Mouse (Mus musculus) left cerebral cortex, adult 2 months (tissue): ENCODE measurements around the gene Ctnna3. TPM values are rescaled to one million over a fixed set of nuclear protein-coding genes. Genes with fewer than 3 reads are reported as not detected.
"Not testable (repeated sequence)": the region's sequence is repeated elsewhere in the genome, so short reads cannot be mapped to it uniquely, and the experiment has no call there.

Experiments
- DNase-seq, 2 experiments: peaks; one replicate each; pipeline ENCODE4 v3.0.0; 2021 to 2022; ENCODE audit warnings: low spot score in 2 of 2, mixed read lengths in 1 of 2; ENCODE audit errors: extremely low spot score in 1 of 2
- H3K27ac ChIP-seq: fragments of 200-600 bp; 2 replicates; pipeline ENCODE4 v1.8.1; 2022
- H3K4me3 ChIP-seq: fragments of 200-600 bp; 2 replicates; pipeline ENCODE4 v1.8.1; 2022
- CTCF ChIP-seq: fragments of 200-600 bp; IDR thresholded peaks from 2 replicates; pipeline ENCODE4 v1.8.1; 2022; ENCODE audit warnings: antibody characterized with exemption, mild to moderate bottlenecking, moderate library complexity
- intact Hi-C: fragments of 180-260 bp; cut with DNase I; formaldehyde crosslinking; loops from one replicate; pipeline ENCODE4 v1.15.1; 2025
- total RNA-seq, 2 experiments: library from RNA; stranded (reverse); gene quantifications; 2 replicates each; pipeline ENCODE4 v1.2.3; 2021

Ctnna3 gene
- total RNA-seq, 2 experiments from 2014 or later, result 2.1 to 2.2 TPM

- intact Hi-C loops, result loop anchor here (10.0 kb wide), 1 partner anchor 503 kb away; no protein-coding TSS in a partner anchor
- H3K27ac ChIP-seq, result no peak overlapping the region
- peak; percentile 26 to 51 for DNase-seq
- TF ChIP-seq CTCF, result no peak
- H3K4me3 ChIP-seq, result no peak overlapping the region
Observed at GRCm38 (mm10) chr10:64588116-64588515, 1158.2 kb downstream of the Ctnna3 start.

DNA sequence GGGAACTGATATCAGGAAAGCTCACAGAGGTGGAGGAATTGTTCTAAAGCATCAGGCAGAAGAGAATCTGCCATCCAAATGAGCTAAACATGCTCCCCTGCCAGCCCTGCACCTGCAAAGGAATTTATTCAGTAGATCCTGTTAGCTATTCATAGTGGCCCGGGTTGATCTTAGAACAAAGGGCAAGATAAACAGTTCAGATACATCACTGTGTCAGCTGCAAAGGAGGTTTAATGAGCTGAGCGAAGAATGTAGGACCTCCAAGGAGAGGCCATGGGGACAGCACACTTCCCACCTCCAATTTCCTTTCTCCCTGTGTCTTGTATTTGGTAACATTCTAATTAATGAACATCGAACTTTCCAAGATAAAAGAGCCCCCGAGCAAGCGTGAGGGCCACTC, 1206.9 kb downstream of the Ctnna3 start:
- Histone ChIP-seq H3K27ac (no peak overlapping the region), H3K4me3 (no peak overlapping the region)
- no peak for TF ChIP-seq CTCF
- no peak for DNase-seq
- intact Hi-C loops, result no loop called here

DNA sequence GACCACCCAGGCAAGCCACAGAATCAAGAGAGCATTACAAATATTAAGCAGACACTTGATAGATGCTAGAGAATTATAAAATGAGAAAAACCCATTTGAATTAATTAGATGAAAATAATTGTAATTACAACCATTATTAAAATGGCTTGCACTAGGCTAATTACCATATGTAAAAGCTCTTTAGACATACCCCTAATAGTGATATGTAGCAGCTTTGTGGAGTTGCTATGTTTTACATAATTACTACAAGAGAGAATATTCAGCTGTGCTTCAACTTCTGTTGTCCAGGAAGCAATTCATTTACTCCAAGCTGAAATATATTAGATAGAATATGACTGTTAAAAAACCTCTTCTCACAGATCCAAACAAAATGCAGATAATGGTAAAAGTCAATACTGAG, 1209.2 kb downstream of the Ctnna3 start:
- no peak overlapping the region for H3K27ac ChIP-seq
- no peak for DNase-seq
- no peak overlapping the region for H3K4me3 ChIP-seq
- intact Hi-C loops, result no loop called here
- no peak for TF ChIP-seq CTCF

DNA sequence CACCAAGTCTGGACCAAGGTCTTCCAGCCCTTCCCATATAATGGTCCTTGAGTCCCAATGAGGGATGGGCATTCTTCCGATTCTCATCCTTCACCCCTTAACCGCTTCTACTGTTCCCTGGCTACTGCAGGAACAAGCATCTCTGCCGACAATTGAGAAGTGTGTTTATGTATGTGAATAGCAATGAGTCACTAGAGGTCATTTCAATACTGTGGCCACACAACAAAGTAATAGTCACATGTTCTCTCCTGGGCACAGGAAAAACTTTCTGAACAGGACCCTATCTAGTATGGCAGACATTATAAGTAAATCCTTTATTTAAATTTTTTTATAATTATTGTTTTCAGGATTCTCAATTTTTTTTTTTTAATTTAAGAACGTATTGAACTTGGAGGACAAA, 1211.2 kb downstream of the Ctnna3 start:
- no peak overlapping the region for H3K27ac ChIP-seq
- TF ChIP-seq CTCF, result no peak
- no peak for DNase-seq
- intact Hi-C loops, result no loop called here
- H3K4me3 ChIP-seq, result no peak overlapping the region

DNA sequence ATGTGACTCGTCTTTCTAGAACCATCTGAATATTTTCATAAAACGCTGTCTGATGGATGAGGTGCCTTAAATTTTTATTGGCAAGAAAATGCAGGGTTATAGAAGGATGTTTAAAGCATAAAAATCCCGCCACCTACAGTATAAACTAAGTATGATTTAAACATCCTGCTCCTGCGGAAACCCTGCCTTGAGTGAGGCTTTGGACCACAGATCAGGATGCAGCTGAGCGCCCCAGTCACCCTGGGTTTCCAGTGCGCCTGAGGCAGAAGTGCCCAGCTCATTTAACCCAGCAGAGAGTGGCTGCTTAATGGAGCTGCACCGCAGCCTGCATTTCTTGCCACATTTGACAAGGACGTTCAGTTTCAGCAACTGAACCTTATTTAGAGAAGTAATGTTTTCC, 1211.7 kb downstream of the Ctnna3 start:
- no peak for DNase-seq
- intact Hi-C loops, result no loop called here
- TF ChIP-seq CTCF, result peak; percentile 19; the same call in 1 of the 2 replicates
- H3K4me3 ChIP-seq, result no peak overlapping the region
- no peak overlapping the region for H3K27ac ChIP-seq

- H3K4me3 ChIP-seq, result no peak overlapping the region
- intact Hi-C loops, result no loop called here
- H3K27ac ChIP-seq, result no peak overlapping the region
- no peak for DNase-seq
- TF ChIP-seq CTCF, result no peak
Observed at GRCm38 (mm10) chr10:64643976-64644375, 1214.1 kb downstream of the Ctnna3 start.

- Histone ChIP-seq H3K4me3 (no peak overlapping the region), H3K27ac (no peak overlapping the region)
- DNase-seq, result no peak
- intact Hi-C loops, result no loop called here
- TF ChIP-seq CTCF, result no peak
Observed at GRCm38 (mm10) chr10:64661190-64661589, 1231.3 kb downstream of the Ctnna3 start.

- intact Hi-C loops, result no loop called here
- TF ChIP-seq CTCF, result no peak
- Histone ChIP-seq H3K4me3 (no peak overlapping the region), H3K27ac (no peak overlapping the region)
- no peak for DNase-seq
Observed at GRCm38 (mm10) chr10:64671469-64671868, 1241.6 kb downstream of the Ctnna3 start.

GRCm38 (mm10) chr10:64675796-64676195, 1245.9 kb downstream of the Ctnna3 start:
- no peak overlapping the region for H3K4me3 ChIP-seq
- no peak for DNase-seq
- intact Hi-C loops, result no loop called here
- no peak for TF ChIP-seq CTCF
- H3K27ac ChIP-seq, result no peak overlapping the region

GRCm38 (mm10) chr10:64710017-64710416, 1280.1 kb downstream of the Ctnna3 start:
- no peak for DNase-seq
- no peak overlapping the region for H3K27ac ChIP-seq

DNA sequence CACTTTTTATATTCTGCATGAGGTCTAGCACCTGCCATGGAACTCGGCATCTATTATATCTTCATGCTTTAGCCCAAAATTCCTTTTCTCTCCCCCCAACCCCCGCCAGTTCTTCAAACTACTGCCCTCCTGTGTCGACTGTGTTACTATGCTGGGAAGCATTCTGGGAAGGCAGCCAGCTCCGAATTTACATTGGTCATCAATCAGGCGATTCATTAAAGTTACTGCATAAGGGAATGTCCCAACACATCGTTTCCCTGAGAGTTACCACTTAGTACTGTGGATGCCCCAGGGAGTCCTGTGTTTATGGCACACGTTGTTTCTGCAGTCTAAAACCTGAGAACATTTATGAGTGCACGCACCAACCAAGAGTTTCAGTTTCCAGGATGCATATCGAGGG, 1288.1 kb downstream of the Ctnna3 start:
- no peak overlapping the region for H3K4me3 ChIP-seq
- intact Hi-C loops, result no loop called here
- peak in 1 of 2 experiments; percentile 7 for DNase-seq
- no peak overlapping the region for H3K27ac ChIP-seq
- TF ChIP-seq CTCF, result no peak; the same call in 1 of the 2 replicates

More at GRCm38 (mm10) chr10:64710017-64710416, 1280.1 kb downstream of the Ctnna3 start:
- TF ChIP-seq CTCF, result no peak
- intact Hi-C loops, result no loop called here
- H3K4me3 ChIP-seq, result no peak overlapping the region

DNA sequence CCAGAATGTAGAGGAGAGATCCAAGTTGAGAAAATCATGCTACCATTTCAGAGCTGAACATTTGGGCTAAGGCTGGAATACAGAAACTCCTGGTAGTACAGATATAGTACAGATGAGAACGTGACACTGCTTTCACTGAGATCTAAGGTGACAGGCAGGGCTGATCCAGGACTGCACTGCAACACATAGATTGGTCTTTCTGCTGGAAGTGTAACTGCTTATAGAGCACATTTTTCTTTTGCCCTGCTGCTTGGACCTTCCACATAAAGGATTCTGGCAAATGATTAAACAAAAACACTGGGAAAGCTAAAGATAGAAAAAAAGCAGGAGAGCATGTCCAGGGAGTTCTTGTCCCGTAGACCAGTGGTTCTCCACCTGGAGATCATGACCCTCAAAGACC, 1305.8 kb downstream of the Ctnna3 start:
- H3K4me3 ChIP-seq, result no peak overlapping the region
- intact Hi-C loops, result no loop called here
- TF ChIP-seq CTCF, result no peak
- no peak overlapping the region for H3K27ac ChIP-seq
- DNase-seq, result no peak

GRCm38 (mm10) chr10:64736616-64737015, 1306.7 kb downstream of the Ctnna3 start:
- Histone ChIP-seq H3K27ac (no peak overlapping the region), H3K4me3 (no peak overlapping the region)
- no peak for DNase-seq
- no peak for TF ChIP-seq CTCF
- intact Hi-C loops, result no loop called here

- H3K27ac ChIP-seq, intact Hi-C loops, DNase-seq, H3K4me3 ChIP-seq: not testable (repeated sequence)
Observed at GRCm38 (mm10) chr10:64741721-64742120, 1311.8 kb downstream of the Ctnna3 start.

GRCm38 (mm10) chr10:64744099-64744498, 1314.2 kb downstream of the Ctnna3 start:
- intact Hi-C loops, DNase-seq, H3K27ac ChIP-seq, H3K4me3 ChIP-seq: not testable (repeated sequence)
